Mouse (Mus musculus): ENCODE results near the gene Vmn1r90. TPM values are rescaled to one million over a fixed set of nuclear protein-coding genes. Genes with fewer than 3 reads are reported as not detected.
"Not testable (repeated sequence)": the region's sequence is repeated elsewhere in the genome, so short reads cannot be mapped to it uniquely, and the experiment has no call there.

Vmn1r90 gene
- not detected for total RNA-seq (2021)

DNA sequence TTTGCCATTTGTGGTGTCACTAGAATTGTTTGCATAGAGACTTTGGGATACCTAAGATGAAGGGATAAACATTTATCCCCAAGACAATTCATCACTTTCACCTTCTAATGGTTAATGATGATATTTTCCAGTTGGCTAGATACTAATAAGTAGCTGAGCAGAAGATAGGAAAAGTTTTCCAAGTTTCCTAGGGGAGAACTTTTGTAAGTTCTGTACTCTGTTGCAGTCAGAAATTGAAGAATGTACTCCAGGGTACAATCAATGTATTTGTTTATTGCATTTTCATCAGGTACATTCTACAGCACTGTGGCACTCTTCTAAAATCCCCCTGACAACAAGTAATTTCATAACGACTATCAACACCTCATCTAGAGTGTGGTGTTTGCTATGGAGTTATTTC lies at the start of gene Vmn1r90:
TSS of gene Vmn1r90 (minus strand) at position 101 of the 400 bp plus-strand sequence.
- no peak for DNase-seq (ENCODE audit: extremely low spot score in 1 of 2, low spot score in 2 of 2)
- intact Hi-C loops (cut with DNase I) = no loop called here

DNA sequence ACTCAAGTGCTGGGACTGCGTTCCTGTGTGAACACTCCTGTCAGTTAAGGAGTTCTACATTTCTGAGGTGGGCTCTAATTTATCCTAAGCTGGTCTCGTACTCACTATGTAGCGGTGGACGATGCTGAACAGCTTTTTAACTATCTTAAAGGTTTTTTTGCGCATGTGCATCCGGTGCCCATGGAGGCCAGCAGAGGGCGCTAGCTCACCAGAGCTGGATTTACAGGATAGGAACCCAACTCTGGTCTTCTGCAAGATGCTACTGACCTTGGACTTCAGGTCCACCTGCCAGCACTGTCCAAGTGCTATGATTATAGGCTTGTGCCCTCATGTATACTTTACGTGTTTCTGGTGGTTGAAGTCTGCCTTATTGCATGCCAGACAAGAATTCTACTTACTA lies 29.7 kb upstream of the Vmn1r90 start:
- intact Hi-C loops (cut with DNase I); DNase-seq (ENCODE audit: extremely low spot score in 1 of 2, low spot score in 2 of 2): not testable (repeated sequence)

DNA sequence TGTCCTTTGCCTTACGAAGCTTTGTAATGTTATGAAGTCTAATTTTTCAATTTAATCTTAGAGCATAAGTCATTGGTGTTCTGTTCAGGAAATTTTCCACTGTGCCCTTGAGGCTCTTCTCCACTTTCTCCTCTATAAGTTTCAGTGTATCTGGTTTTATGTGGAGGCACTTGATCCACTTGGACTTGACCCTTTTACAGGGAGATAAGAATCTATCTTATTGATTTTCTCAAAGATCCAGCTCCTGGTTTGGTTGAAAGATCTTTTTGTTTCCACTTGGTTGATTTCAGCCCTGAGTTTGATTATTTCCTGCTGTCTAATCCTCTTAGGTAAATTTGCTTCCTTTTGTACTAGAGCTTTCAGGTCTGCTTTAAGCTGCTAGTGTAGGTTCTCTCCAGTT lies 11.0 kb downstream of the Vmn1r90 start:
- DNase-seq (ENCODE audit: extremely low spot score in 1 of 2, low spot score in 2 of 2) = no peak
- intact Hi-C loops (cut with DNase I) = no loop called here

DNA sequence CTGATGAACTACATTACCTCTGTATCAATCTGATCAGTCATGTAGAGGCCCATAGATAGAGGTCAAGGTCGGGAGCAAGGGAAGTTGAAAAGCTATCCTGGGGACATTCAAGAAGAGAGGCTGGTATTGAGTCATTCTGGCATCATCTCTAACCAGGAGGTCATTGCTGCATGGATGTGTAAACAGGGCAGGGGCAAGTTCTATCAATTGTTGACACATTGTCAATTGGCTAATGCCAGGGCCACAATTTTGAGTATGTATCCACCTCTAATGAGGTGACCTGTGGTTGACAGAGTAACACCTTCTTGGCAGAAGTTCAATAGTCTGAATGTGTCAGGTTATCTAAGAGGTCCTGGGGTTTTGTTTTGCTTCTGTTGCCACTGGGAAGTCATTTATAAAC lies 38.0 kb downstream of the Vmn1r90 start:
- intact Hi-C loops (cut with DNase I) = no loop called here
- DNase-seq (ENCODE audit: extremely low spot score in 1 of 2, low spot score in 2 of 2) = no peak

DNA sequence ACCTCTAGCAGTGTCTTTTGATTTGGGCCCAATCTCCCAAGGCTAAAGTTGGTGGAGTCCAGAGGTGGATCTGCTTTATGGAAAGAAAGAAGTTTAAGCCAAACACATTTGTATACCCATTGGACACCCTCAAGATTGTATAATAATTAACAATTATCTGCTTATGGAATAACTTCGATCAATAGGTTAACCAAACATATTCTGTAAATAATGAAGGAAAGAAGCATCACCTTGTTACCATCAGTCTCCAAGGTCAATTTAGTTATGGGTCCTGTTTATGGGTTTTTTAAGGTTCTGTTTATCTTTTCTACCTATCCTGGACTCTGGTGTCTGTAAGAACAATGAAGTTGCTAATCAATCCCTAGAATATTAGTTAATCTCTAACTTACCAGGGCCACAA lies 40.7 kb downstream of the Vmn1r90 start:
- DNase-seq (ENCODE audit: extremely low spot score in 1 of 2, low spot score in 2 of 2) = no peak
- intact Hi-C loops (cut with DNase I) = no loop called here

DNA sequence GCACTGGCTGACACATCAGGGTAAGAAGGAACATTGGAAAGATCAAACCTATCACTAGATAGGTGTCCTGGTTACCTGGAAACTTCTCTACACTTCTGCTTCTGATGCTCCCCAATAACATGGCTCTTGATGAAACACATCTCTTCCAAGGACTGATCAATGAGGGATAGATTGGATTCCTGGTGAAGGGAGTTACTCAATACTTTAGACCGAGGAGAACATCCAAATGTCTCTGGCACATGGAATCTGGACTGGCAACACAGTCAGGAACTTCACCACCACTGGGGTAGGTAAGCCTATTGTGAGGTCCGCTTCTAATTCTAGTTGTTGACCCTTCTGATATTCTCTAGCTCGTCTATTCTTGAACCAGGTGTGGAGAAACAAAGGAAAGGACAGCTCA lies 45.0 kb downstream of the Vmn1r90 start:
- no peak for DNase-seq (ENCODE audit: extremely low spot score in 1 of 2, low spot score in 2 of 2)
- intact Hi-C loops (cut with DNase I) = no loop called here

Other genes starting within 250 kb of the Vmn1r90 start
- gene Obox8, start 229.9 kb downstream of the Vmn1r90 start, total RNA-seq (2021) = not detected
- gene Sult2a8, start 116.7 kb downstream of the Vmn1r90 start, total RNA-seq (2021) = not detected
- gene Sult2a7, start 69.3 kb downstream of the Vmn1r90 start, total RNA-seq (2021) = not detected
- not detected for gene Obox7, start 96.0 kb upstream of the Vmn1r90 start, total RNA-seq (2021)